Mouse (Mus musculus) midbrain, embryonic 13.5 days (tissue): ENCODE results near the gene Ddc. TPM values are rescaled to one million over a fixed set of nuclear protein-coding genes. Genes with fewer than 3 reads are reported as not detected.
A peak's percentile ranks its signal among the peaks of the same experiment; 100 is the strongest.

Experiments used
- ATAC-seq: fragments of 200-750 bp; cut with Nextera tagmentation; 2 replicates; pipeline ENCODE4 v1.8.0; 2017; ENCODE audit warnings: mild to moderate bottlenecking, moderate TSS enrichment, moderate library complexity
- H3K27ac ChIP-seq: fragments of 300-500 bp; sonication (generic); 2 replicates; pipeline ENCODE4 v1.5.1; 2015; ENCODE audit warnings: inconsistent platforms, mild to moderate bottlenecking, moderate library complexity
- H3K27me3 ChIP-seq: fragments of 300-500 bp; sonication (generic); 2 replicates; pipeline ENCODE4 v1.6.1; 2015; ENCODE audit warnings: mild to moderate bottlenecking, inconsistent platforms
- H3K36me3 ChIP-seq: fragments of 300-500 bp; sonication (generic); 2 replicates; pipeline ENCODE4 v1.6.1; 2015; ENCODE audit warnings: mild to moderate bottlenecking, inconsistent platforms
- H3K4me1 ChIP-seq: fragments of 300-500 bp; sonication (generic); replicated peaks from 2 replicates; pipeline ENCODE4 v1.6.1; 2015; ENCODE audit warnings: inconsistent platforms
- H3K4me2 ChIP-seq: fragments of 300-500 bp; sonication (generic); replicated peaks from 2 replicates; pipeline ENCODE4 v1.6.1; 2015; ENCODE audit warnings: moderate library complexity, mild to moderate bottlenecking, inconsistent platforms
- H3K4me3 ChIP-seq: fragments of 300-500 bp; sonication (generic); replicated peaks from 2 replicates; pipeline ENCODE4 v1.5.1; 2015; ENCODE audit warnings: mild to moderate bottlenecking, inconsistent platforms
- H3K9ac ChIP-seq: fragments of 300-500 bp; sonication (generic); replicated peaks from 2 replicates; pipeline ENCODE4 v1.6.1; 2015; ENCODE audit warnings: mild to moderate bottlenecking, inconsistent platforms
- H3K9me3 ChIP-seq: fragments of 300-500 bp; sonication (generic); 2 replicates; pipeline ENCODE4 v1.6.1; 2016; ENCODE audit warnings: mild to moderate bottlenecking, inconsistent platforms
- WGBS: fragments of 180-500 bp; shearing (Covaris S2); methylation state at CpG from one replicate; pipeline ENCODE4 v1.1.7; 2015; 5-methylcytosine and 5-hydroxymethylcytosine counted together
- polyA plus RNA-seq: library from polyadenylated mRNA; unstranded; fragments of >200 nt; fragmentation: Nextera tagmentation; extraction: Ambion mirVana; gene quantifications from 2 replicates; pipeline ENCODE4 v1.2.1, GENCODE M21; 2015

Ddc gene
- polyA plus RNA-seq, 1 experiment from 2014 or later = 43.0 TPM

DNA sequence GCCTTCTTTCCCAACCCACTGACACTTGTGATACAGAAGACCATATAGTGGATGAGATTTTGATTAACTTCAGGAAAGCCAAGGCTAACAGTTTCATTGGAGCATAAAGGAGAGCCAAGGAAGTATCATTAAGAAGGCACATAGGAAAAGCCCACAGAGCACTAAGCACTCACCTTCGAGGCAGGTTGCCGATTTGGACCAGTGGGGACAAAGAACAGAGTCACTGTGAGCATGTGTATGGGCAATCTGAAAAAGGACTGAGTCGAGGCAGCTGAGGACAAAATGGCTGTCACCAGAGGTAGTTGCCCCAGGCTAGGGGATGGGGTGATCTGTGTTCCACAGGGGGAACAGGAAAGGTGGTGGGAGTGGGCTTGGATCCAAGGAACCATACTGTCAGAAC lies 552 bp upstream of the Ddc start:
- Histone ChIP-seq H3K9me3 (no peaks in the 10 kb centered on the region), H3K4me2 (no peak overlapping the region), H3K4me1 (no peaks in the 10 kb centered on the region), H3K4me3 (no peak overlapping the region), H3K27ac (no peak overlapping the region), H3K9ac (no peak overlapping the region), H3K36me3 (no peaks in the 10 kb centered on the region), H3K27me3 (no peaks in the 10 kb centered on the region)
- no peak for ATAC-seq
- WGBS = 88% methylated on average over 3 of the region's 3 CpGs

DNA sequence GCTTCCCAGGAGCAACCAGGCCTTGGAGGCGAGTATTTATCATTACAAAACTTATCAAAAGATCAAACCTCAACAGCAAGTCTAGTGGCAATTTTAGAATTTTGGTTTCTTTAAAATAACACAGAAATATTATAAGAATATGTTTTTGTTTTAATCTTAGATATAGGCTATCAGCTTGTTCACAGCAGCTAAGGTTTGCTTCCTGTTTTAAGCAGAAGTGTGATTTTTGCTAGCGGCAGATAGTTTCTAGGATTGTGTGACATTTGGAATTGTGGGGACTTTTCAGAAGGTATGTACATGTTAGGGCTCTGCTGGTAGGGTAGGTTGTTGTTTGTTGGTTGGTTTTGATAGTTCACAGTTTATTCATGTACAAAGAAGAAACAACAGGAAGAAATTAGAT lies 2.5 kb downstream of the Ddc start:
- Histone ChIP-seq H3K9me3 (no peaks in the 10 kb centered on the region), H3K27me3 (no peaks in the 10 kb centered on the region), H3K4me3 (no peak overlapping the region), H3K4me1 (peaks cover under 1% of the 10 kb centered on the region), H3K9ac (no peak overlapping the region), H3K4me2 (no peak overlapping the region), H3K27ac (no peak overlapping the region), H3K36me3 (no peaks in the 10 kb centered on the region)
- ATAC-seq = no peak
- 95% methylated on average over 2 of the region's 2 CpGs for WGBS

DNA sequence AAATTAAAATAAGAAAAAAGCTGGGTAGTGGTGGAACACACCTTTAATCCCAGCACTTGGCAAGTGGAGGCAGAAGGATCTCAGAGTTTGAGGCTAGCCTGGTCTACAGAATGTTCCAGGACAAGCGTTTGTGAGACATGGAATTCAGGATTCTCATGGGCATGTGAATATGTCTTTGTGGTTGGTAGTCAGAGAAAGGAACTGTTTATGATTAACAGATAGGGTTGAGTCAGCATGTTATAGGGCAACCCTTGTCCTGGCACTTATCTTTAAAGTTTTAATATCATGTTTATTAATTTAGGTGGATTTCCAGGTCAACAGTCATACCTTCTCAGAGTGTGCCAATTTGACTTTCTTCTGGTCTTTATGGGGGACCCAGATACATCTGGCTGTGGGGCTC lies 4.2 kb downstream of the Ddc start:
- WGBS = 81% methylated on average over 1 of the region's 1 CpGs
- no peak for ATAC-seq
- no peaks in the 10 kb centered on the region for H3K27me3 ChIP-seq

GRCm38 (mm10) chr11:11892993-11893602 lies 4.8 kb downstream of the Ddc start:
- no peaks in the 10 kb centered on the region for H3K27me3 ChIP-seq
- H3K36me3 ChIP-seq = no peaks in the 10 kb centered on the region
- peaks cover 6% of the 10 kb centered on the region for H3K4me1 ChIP-seq
- no peak overlapping the region for H3K4me3 ChIP-seq
- H3K4me2 ChIP-seq = no peak overlapping the region
- no peak overlapping the region for H3K27ac ChIP-seq
- 52% methylated on average over 10 of the region's 10 CpGs for WGBS
- no peak overlapping the region for H3K9ac ChIP-seq
- ATAC-seq = no peak
- no peaks in the 10 kb centered on the region for H3K9me3 ChIP-seq

More for the DNA sequence above, 4.2 kb downstream of the Ddc start:
- no peak overlapping the region for H3K4me2 ChIP-seq
- no peak overlapping the region for H3K27ac ChIP-seq
- H3K36me3 ChIP-seq = no peaks in the 10 kb centered on the region
- H3K9ac ChIP-seq = no peak overlapping the region
- H3K4me1 ChIP-seq = peaks cover 6% of the 10 kb centered on the region
- no peaks in the 10 kb centered on the region for H3K9me3 ChIP-seq
- H3K4me3 ChIP-seq = no peak overlapping the region

GRCm38 (mm10) chr11:11891832-11892231 lies 6.1 kb downstream of the Ddc start:
- Histone ChIP-seq H3K27ac (no peak overlapping the region), H3K4me3 (no peak overlapping the region), H3K4me2 (no peak overlapping the region), H3K9ac (no peak overlapping the region), H3K9me3 (no peaks in the 10 kb centered on the region), H3K36me3 (no peaks in the 10 kb centered on the region), H3K4me1 (peaks cover 6% of the 10 kb centered on the region), H3K27me3 (no peaks in the 10 kb centered on the region)
- ATAC-seq = no peak

GRCm38 (mm10) chr11:11890139-11890741 lies 7.7 kb downstream of the Ddc start:
- Histone ChIP-seq H3K9ac (0 out of 2 replicates have a peak overlapping the region, but pooled peaks have one; percentile 10), H3K4me1 (peaks cover 17% of the 10 kb centered on the region), H3K4me3 (0 out of 2 replicates have a peak overlapping the region, but pooled peaks have one; percentile 1), H3K27me3 (no peaks in the 10 kb centered on the region), H3K4me2 (no peak overlapping the region), H3K27ac (peak overlapping the region; percentile 60; the same call in 1 of the 2 replicates), H3K36me3 (no peaks in the 10 kb centered on the region), H3K9me3 (no peaks in the 10 kb centered on the region)
- WGBS = 46% methylated on average over 10 of the region's 10 CpGs
- peak; percentile 48 for ATAC-seq

DNA sequence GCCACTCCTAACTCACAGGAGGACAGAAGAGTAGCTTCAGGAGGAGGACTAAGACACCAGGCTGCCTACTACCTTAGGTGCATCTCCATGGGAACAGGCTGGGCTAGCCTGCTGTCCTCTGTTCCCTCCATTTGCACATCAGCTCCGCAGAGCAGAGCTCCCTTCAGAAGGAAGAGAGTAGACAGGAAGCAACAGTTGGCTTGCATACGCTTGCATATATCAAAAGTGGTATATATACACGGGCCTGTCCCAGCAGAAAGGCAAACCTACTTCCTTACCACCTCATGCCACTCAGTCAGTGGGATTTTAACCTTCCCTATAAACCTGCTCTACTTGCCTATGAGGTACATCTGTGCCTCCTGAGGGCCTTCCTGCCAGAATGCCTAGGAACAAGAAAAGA lies 9.2 kb downstream of the Ddc start:
- Histone ChIP-seq H3K27ac (no peak overlapping the region), H3K4me1 (peaks cover 30% of the 10 kb centered on the region), H3K4me2 (no peak overlapping the region), H3K4me3 (no peak overlapping the region), H3K9me3 (no peaks in the 10 kb centered on the region), H3K27me3 (no peaks in the 10 kb centered on the region), H3K36me3 (no peaks in the 10 kb centered on the region), H3K9ac (no peak overlapping the region)
- WGBS = 80% methylated on average over 3 of the region's 3 CpGs
- ATAC-seq = no peak

DNA sequence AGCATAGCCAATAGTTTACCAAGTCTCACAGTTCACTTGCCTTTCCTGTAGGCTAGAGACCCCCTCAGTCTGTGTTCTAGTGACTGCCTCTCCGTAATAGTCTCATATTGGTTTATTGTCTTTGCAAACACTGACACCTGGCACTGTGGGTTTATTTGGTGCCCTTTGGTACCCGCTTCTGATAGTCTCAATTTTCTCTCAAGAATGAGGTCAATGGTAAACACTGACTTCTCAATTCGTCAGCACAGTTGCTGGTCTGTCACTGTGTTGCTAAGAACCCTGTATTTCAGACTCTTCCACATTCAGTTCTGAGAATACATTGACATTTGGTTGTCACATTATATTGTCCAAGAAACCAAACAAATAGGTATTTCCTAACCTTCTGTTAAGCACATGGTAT lies 9.9 kb downstream of the Ddc start:
- Histone ChIP-seq H3K9ac (no peak overlapping the region), H3K27me3 (no peaks in the 10 kb centered on the region), H3K4me1 (peaks cover 30% of the 10 kb centered on the region), H3K27ac (no peak overlapping the region), H3K4me2 (no peak overlapping the region), H3K9me3 (no peaks in the 10 kb centered on the region), H3K4me3 (no peak overlapping the region), H3K36me3 (no peaks in the 10 kb centered on the region)
- no peak for ATAC-seq
- WGBS = 81% methylated on average over 3 of the region's 3 CpGs

DNA sequence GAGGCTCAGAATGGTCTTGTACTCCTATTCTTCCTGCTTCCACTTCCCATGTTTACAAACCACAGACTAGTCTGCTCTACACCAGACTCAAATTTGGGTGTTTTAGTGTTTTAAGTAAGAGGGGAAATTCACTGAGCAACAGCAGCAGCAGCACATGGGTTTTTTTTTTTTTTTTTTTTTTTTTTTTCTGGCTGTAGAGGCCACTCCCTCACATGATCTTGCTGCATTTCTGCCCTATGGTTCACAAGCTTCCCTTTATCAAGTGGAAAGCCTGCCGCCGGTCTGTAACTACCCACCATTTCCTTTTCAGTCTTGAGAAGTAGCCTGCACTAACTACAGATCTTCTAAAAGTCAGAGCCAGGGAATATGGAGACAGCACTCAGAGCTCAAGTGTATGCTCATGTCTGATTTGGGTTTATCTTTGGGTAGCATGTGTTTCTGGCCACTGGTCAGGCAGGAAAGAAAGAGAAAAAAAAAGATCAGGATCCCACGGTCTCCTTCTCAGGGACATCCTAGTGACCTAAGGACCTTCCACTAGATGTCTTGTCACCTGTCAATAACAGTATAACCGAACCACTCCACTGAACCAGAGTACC lies 11.4 kb downstream of the Ddc start:
- no peak for ATAC-seq
- Histone ChIP-seq H3K27ac (no peak overlapping the region), H3K4me2 (no peak overlapping the region), H3K9ac (no peak overlapping the region), H3K9me3 (no peaks in the 10 kb centered on the region), H3K4me3 (no peak overlapping the region), H3K27me3 (no peaks in the 10 kb centered on the region), H3K36me3 (no peaks in the 10 kb centered on the region), H3K4me1 (peaks cover 38% of the 10 kb centered on the region)
- WGBS = 58% methylated on average over 4 of the region's 4 CpGs

- no peak overlapping the region for H3K4me3 ChIP-seq
- no peaks in the 10 kb centered on the region for H3K9me3 ChIP-seq
- H3K4me1 ChIP-seq = peaks cover 44% of the 10 kb centered on the region
- no peaks in the 10 kb centered on the region for H3K36me3 ChIP-seq
- H3K27me3 ChIP-seq = no peaks in the 10 kb centered on the region
- WGBS = 6% methylated on average over 3 of the region's 3 CpGs
- H3K9ac ChIP-seq = no peak overlapping the region
- no peak for ATAC-seq
- H3K4me2 ChIP-seq = no peak overlapping the region
- 0 out of 2 replicates have a peak overlapping the region, but pooled peaks have one; percentile 44 for H3K27ac ChIP-seq
Measured at GRCm38 (mm10) chr11:11885921-11886320, 12.0 kb downstream of the Ddc start.

- no peaks in the 10 kb centered on the region for H3K9me3 ChIP-seq
- no peaks in the 10 kb centered on the region for H3K36me3 ChIP-seq
- H3K4me1 ChIP-seq = peaks cover 44% of the 10 kb centered on the region
- no peak overlapping the region for H3K9ac ChIP-seq
- H3K27ac ChIP-seq = peak overlapping the region; percentile 52
- no peak for ATAC-seq
- H3K4me3 ChIP-seq = no peak overlapping the region
- WGBS = 63% methylated on average over 4 of the region's 4 CpGs
- no peak overlapping the region for H3K4me2 ChIP-seq
- H3K27me3 ChIP-seq = no peaks in the 10 kb centered on the region
Measured at GRCm38 (mm10) chr11:11885246-11885643, 12.7 kb downstream of the Ddc start.

DNA sequence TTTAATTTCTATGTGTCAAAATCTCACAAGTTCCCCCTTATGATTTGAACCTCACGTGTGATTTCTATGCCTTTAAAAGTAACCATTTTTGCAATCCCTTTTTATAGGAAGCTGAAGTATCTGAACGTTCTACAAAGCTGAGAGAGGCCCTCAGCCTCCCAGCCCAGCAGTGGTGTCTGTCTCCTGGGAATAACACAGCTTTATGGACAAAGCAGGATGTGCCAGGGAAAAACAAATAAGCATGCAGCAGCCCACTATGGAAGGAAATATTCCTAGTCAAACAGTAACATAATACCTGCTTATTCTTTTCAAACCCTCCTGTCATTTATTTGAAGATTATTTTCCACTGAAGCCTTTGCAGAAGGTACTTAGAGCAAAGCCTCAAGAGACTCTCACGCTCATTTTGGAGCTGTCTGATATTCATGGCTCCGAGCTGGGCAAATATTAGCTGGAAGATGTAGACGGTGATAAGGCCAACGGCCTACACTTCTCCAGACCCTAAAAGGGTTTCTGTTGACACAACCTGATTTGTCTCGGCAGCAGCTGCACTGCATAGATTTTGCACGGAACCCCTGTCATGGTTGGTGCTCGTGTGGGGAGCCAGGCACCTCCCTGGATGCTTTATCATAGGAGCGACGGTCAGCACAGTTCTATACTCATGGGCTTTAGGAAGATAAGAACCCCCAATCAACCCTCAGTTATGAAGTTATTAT lies 13.3 kb downstream of the Ddc start:
- Histone ChIP-seq H3K36me3 (no peaks in the 10 kb centered on the region), H3K27ac (peak overlapping the region; percentile 52; the same call in 1 of the 2 replicates), H3K9ac (no peak overlapping the region), H3K27me3 (no peaks in the 10 kb centered on the region), H3K9me3 (no peaks in the 10 kb centered on the region), H3K4me3 (no peak overlapping the region), H3K4me2 (no peak overlapping the region), H3K4me1 (peaks cover 42% of the 10 kb centered on the region)
- ATAC-seq = peak; percentile 73
- 35% methylated on average over 11 of the region's 11 CpGs for WGBS
